In genomic region chr16:38321452-38321935, GRCm38 (mm10) we compare ENCODE assay signal across 1 mouse cellular context.
TF ChIP-seq lines count a peak whose summit lies in the region.

No protein-coding gene starts in this region.

TF ChIP-seq in CH12.LX, 34 proteins besides CTCF, POLR2A, EP300 and RAD21 (continued from another document):
- no peak for TF ChIP-seq POLR2AphosphoS2 (IDR thresholded peaks at IDR 0.05; ENCODE audit: low read depth, low read length)
- TF ChIP-seq SIN3A (IDR thresholded peaks at IDR 0.05; ENCODE audit: low read length): peak; percentile 50; the same call in 1 of the 2 replicates
- TF ChIP-seq TCF12 (IDR thresholded peaks at IDR 0.05; ENCODE audit: low read depth, low read length): peak; percentile 58
- TF ChIP-seq JUND (conservative IDR thresholded peaks at IDR 0.05; ENCODE audit: low read depth, low read length): peak; percentile 86
- no peak for TF ChIP-seq PAX5 (IDR thresholded peaks at IDR 0.05; ENCODE audit: low read length)
- no peak for TF ChIP-seq CHD1 (IDR thresholded peaks at IDR 0.05; ENCODE audit: low read depth, low read length)
- TF ChIP-seq CHD2 (IDR thresholded peaks at IDR 0.05; ENCODE audit: low read length): no peak
- TF ChIP-seq ETS1 (conservative IDR thresholded peaks at IDR 0.05; ENCODE audit: low read depth, low read length): peak; percentile 78
- TF ChIP-seq E2F4 (IDR thresholded peaks at IDR 0.05; ENCODE audit: insufficient replicate concordance, low read depth, low read length): no peak
- peak; percentile 48; the same call in 1 of the 2 replicates for TF ChIP-seq MEF2A (IDR thresholded peaks at IDR 0.05; ENCODE audit: borderline replicate concordance, low read depth, low read length)
- peak; percentile 9; the same call in 1 of the 2 replicates for TF ChIP-seq MYC (IDR thresholded peaks at IDR 0.05; ENCODE audit: low read depth, low read length)
- TF ChIP-seq SMC3 (IDR thresholded peaks at IDR 0.05; ENCODE audit: low read depth, low read length): peak; percentile 75
- TF ChIP-seq MAZ (IDR thresholded peaks at IDR 0.05; ENCODE audit: low read depth, low read length): no peak
- TF ChIP-seq RCOR1 (conservative IDR thresholded peaks at IDR 0.05; ENCODE audit: low read depth, low read length): peak; percentile 67; the same call in 1 of the 2 replicates
